Mouse (Mus musculus) kidney, embryonic 15.5 days (tissue): ENCODE data around the gene Twist2. TPM values are rescaled to one million over a fixed set of nuclear protein-coding genes. Genes with fewer than 3 reads are reported as not detected.
A peak's percentile ranks its signal among the peaks of the same experiment; 100 is the strongest.

Source experiments
- ATAC-seq: fragments of 200-750 bp; cut with Nextera tagmentation; replicated peaks from 2 replicates; pipeline ENCODE4 v1.8.0; 2017; ENCODE audit warnings: moderate TSS enrichment; ENCODE audit not compliant: low FRiP score
- H3K27ac ChIP-seq: fragments of 300-500 bp; sonication (generic); 2 replicates; pipeline ENCODE4 v1.5.1; 2015; ENCODE audit warnings: mild to moderate bottlenecking, inconsistent platforms
- H3K27me3 ChIP-seq: fragments of 300-500 bp; sonication (generic); 2 replicates; pipeline ENCODE4 v1.6.1; 2015; ENCODE audit warnings: inconsistent platforms
- H3K36me3 ChIP-seq: fragments of 300-500 bp; sonication (generic); 2 replicates; pipeline ENCODE4 v1.6.1; 2015; ENCODE audit warnings: inconsistent platforms
- H3K4me1 ChIP-seq: fragments of 300-500 bp; sonication (generic); 2 replicates; pipeline ENCODE4 v1.6.1; 2015; ENCODE audit warnings: inconsistent platforms
- H3K4me2 ChIP-seq: fragments of 300-500 bp; sonication (generic); 2 replicates; pipeline ENCODE4 v1.6.1; 2015; ENCODE audit warnings: moderate library complexity, mild to moderate bottlenecking, inconsistent platforms
- H3K4me3 ChIP-seq: fragments of 300-500 bp; sonication (generic); replicated peaks from 2 replicates; pipeline ENCODE4 v1.5.1; 2015; ENCODE audit warnings: mild to moderate bottlenecking, inconsistent platforms
- H3K9ac ChIP-seq: fragments of 300-500 bp; sonication (generic); 2 replicates; pipeline ENCODE4 v1.6.1; 2015; ENCODE audit warnings: mild to moderate bottlenecking, inconsistent platforms
- H3K9me3 ChIP-seq: fragments of 300-500 bp; sonication (generic); replicated peaks from 2 replicates; pipeline ENCODE4 v1.6.1; 2016; ENCODE audit warnings: inconsistent platforms
- WGBS: fragments of 180-500 bp; shearing (Covaris S2); methylation state at CpG from one replicate; pipeline ENCODE4 v1.1.7; 2015; ENCODE audit warnings: mixed read lengths; 5-methylcytosine and 5-hydroxymethylcytosine counted together
- polyA plus RNA-seq: library from polyadenylated mRNA; unstranded; fragments of >200 nt; fragmentation: Nextera tagmentation; extraction: Ambion mirVana; gene quantifications from 2 replicates; pipeline ENCODE4 v1.2.1, GENCODE M21; 2015

Twist2 gene
- polyA plus RNA-seq, 1 experiment from 2014 or later: 8.9 TPM

- 81% methylated on average over 4 of the region's 4 CpGs for WGBS
- H3K9me3 ChIP-seq: no peaks in the 10 kb centered on the region
Measured at GRCm38 (mm10) chr1:91822316-91822824, 21.1 kb downstream of the Twist2 start.

GRCm38 (mm10) chr1:91823530-91823929 lies 22.3 kb downstream of the Twist2 start:
- no peak overlapping the region for H3K9ac ChIP-seq
- H3K4me3 ChIP-seq: no peak overlapping the region
- peaks cover 24% of the 10 kb centered on the region for H3K27me3 ChIP-seq
- no peak overlapping the region for H3K4me2 ChIP-seq
- H3K27ac ChIP-seq: no peak overlapping the region
- no peaks in the 10 kb centered on the region for H3K4me1 ChIP-seq
- no peaks in the 10 kb centered on the region for H3K9me3 ChIP-seq
- ATAC-seq: no peak
- WGBS: 39% methylated on average over 3 of the region's 3 CpGs
- no peaks in the 10 kb centered on the region for H3K36me3 ChIP-seq

More at GRCm38 (mm10) chr1:91822316-91822824, 21.1 kb downstream of the Twist2 start:
- Histone ChIP-seq H3K27ac (no peak overlapping the region), H3K9ac (no peak overlapping the region), H3K4me1 (no peaks in the 10 kb centered on the region), H3K4me3 (no peak overlapping the region), H3K27me3 (peaks cover 28% of the 10 kb centered on the region), H3K36me3 (no peaks in the 10 kb centered on the region), H3K4me2 (no peak overlapping the region)
- no peak for ATAC-seq

GRCm38 (mm10) chr1:91823951-91824350 lies 22.7 kb downstream of the Twist2 start:
- 93% methylated on average over 7 of the region's 7 CpGs for WGBS
- Histone ChIP-seq H3K9ac (no peak overlapping the region), H3K9me3 (no peaks in the 10 kb centered on the region), H3K4me3 (no peak overlapping the region), H3K4me1 (no peaks in the 10 kb centered on the region), H3K27ac (no peak overlapping the region), H3K36me3 (no peaks in the 10 kb centered on the region), H3K27me3 (peaks cover 20% of the 10 kb centered on the region), H3K4me2 (no peak overlapping the region)
- ATAC-seq: no peak

- Histone ChIP-seq H3K9ac (no peak overlapping the region), H3K27me3 (peaks cover 15% of the 10 kb centered on the region), H3K27ac (no peak overlapping the region), H3K4me3 (no peak overlapping the region), H3K4me2 (no peak overlapping the region), H3K4me1 (no peaks in the 10 kb centered on the region), H3K36me3 (no peaks in the 10 kb centered on the region), H3K9me3 (no peaks in the 10 kb centered on the region)
- ATAC-seq: no peak
- WGBS: 70% methylated on average over 3 of the region's 4 CpGs
Measured at GRCm38 (mm10) chr1:91825261-91825660, 24.0 kb downstream of the Twist2 start.

GRCm38 (mm10) chr1:91831978-91832377 lies 30.7 kb downstream of the Twist2 start:
- no peaks in the 10 kb centered on the region for H3K4me1 ChIP-seq

GRCm38 (mm10) chr1:91839557-91839956 lies 38.3 kb downstream of the Twist2 start:
- peaks cover 27% of the 10 kb centered on the region for H3K4me1 ChIP-seq
- H3K36me3 ChIP-seq: no peaks in the 10 kb centered on the region
- no peak overlapping the region for H3K27ac ChIP-seq
- ATAC-seq: no peak
- H3K4me3 ChIP-seq: no peak overlapping the region
- WGBS: 42% methylated on average over 6 of the region's 6 CpGs
- peaks cover 10% of the 10 kb centered on the region; the same call in 1 of the 2 replicates for H3K27me3 ChIP-seq
- no peak overlapping the region for H3K9ac ChIP-seq
- no peak overlapping the region for H3K4me2 ChIP-seq
- H3K9me3 ChIP-seq: no peaks in the 10 kb centered on the region

More at GRCm38 (mm10) chr1:91831978-91832377, 30.7 kb downstream of the Twist2 start:
- Histone ChIP-seq H3K4me2 (no peak overlapping the region), H3K27ac (no peak overlapping the region), H3K36me3 (no peaks in the 10 kb centered on the region), H3K27me3 (peaks cover 4% of the 10 kb centered on the region), H3K9ac (no peak overlapping the region), H3K4me3 (no peak overlapping the region), H3K9me3 (no peaks in the 10 kb centered on the region)
- no peak for ATAC-seq
- 90% methylated on average over 7 of the region's 7 CpGs for WGBS

GRCm38 (mm10) chr1:91839979-91840378 lies 38.7 kb downstream of the Twist2 start:
- Histone ChIP-seq H3K27ac (no peak overlapping the region), H3K4me1 (peaks cover 31% of the 10 kb centered on the region), H3K27me3 (peaks cover 10% of the 10 kb centered on the region; the same call in 1 of the 2 replicates), H3K4me2 (no peak overlapping the region), H3K4me3 (no peak overlapping the region), H3K9ac (no peak overlapping the region), H3K36me3 (no peaks in the 10 kb centered on the region), H3K9me3 (no peaks in the 10 kb centered on the region)
- WGBS: 65% methylated on average over 6 of the region's 6 CpGs
- ATAC-seq: no peak

GRCm38 (mm10) chr1:91844236-91844635 lies 43.0 kb downstream of the Twist2 start:
- no peaks in the 10 kb centered on the region for H3K9me3 ChIP-seq
- H3K4me2 ChIP-seq: no peak overlapping the region
- H3K27ac ChIP-seq: 0 out of 2 replicates have a peak overlapping the region, but pooled peaks have one; percentile 27
- no peak overlapping the region for H3K4me3 ChIP-seq
- peaks cover 25% of the 10 kb centered on the region for H3K4me1 ChIP-seq
- no peaks in the 10 kb centered on the region for H3K36me3 ChIP-seq
- 54% methylated on average over 4 of the region's 4 CpGs for WGBS
- peaks cover 3% of the 10 kb centered on the region; the same call in 1 of the 2 replicates for H3K27me3 ChIP-seq
- ATAC-seq: no peak
- no peak overlapping the region for H3K9ac ChIP-seq

- Histone ChIP-seq H3K36me3 (no peaks in the 10 kb centered on the region), H3K9ac (no peak overlapping the region), H3K4me2 (no peak overlapping the region), H3K4me1 (peaks cover 19% of the 10 kb centered on the region), H3K4me3 (no peak overlapping the region), H3K27me3 (0 out of 2 replicates have a peak, but pooled peaks cover 3% of the 10 kb centered on the region), H3K27ac (0 out of 2 replicates have a peak overlapping the region, but pooled peaks have one; percentile 47), H3K9me3 (no peaks in the 10 kb centered on the region)
- WGBS: 40% methylated on average over 8 of the region's 8 CpGs
- peak; percentile 36 for ATAC-seq
Measured at GRCm38 (mm10) chr1:91844681-91845379, 43.6 kb downstream of the Twist2 start.

GRCm38 (mm10) chr1:91845380-91845957 lies 44.2 kb downstream of the Twist2 start:
- no peak overlapping the region for H3K4me3 ChIP-seq
- WGBS: 75% methylated on average over 9 of the region's 9 CpGs
- no peaks in the 10 kb centered on the region for H3K9me3 ChIP-seq
- H3K4me2 ChIP-seq: no peak overlapping the region
- H3K27me3 ChIP-seq: 0 out of 2 replicates have a peak, but pooled peaks cover 3% of the 10 kb centered on the region
- peaks cover 15% of the 10 kb centered on the region for H3K4me1 ChIP-seq
- no peak for ATAC-seq
- no peak overlapping the region for H3K9ac ChIP-seq
- no peaks in the 10 kb centered on the region for H3K36me3 ChIP-seq
- 0 out of 2 replicates have a peak overlapping the region, but pooled peaks have one; percentile 47 for H3K27ac ChIP-seq

GRCm38 (mm10) chr1:91851300-91851699 lies 50.0 kb downstream of the Twist2 start:
- Histone ChIP-seq H3K27ac (peak overlapping the region; percentile 38; the same call in 1 of the 2 replicates), H3K36me3 (no peaks in the 10 kb centered on the region), H3K9me3 (no peaks in the 10 kb centered on the region), H3K9ac (no peak overlapping the region), H3K4me3 (no peak overlapping the region), H3K4me1 (0 out of 2 replicates have a peak, but pooled peaks cover 9% of the 10 kb centered on the region), H3K27me3 (0 out of 2 replicates have a peak, but pooled peaks cover 3% of the 10 kb centered on the region), H3K4me2 (no peak overlapping the region)
- ATAC-seq: no peak
- 72% methylated on average over 7 of the region's 7 CpGs for WGBS
